Mouse (Mus musculus): ENCODE data around the gene Wipf1. TPM values are rescaled to one million over a fixed set of nuclear protein-coding genes. Genes with fewer than 3 reads are reported as not detected.
A peak's percentile ranks its signal among the peaks of the same experiment; 100 is the strongest.

The Wipf1 gene
- total RNA-seq, 2 experiments from 2014 or later: 7.5 to 7.9 TPM

GRCm38 (mm10) chr2:73455541-73455940 lies 74.0 kb downstream of the Wipf1 start:
- intact Hi-C loops (cut with DNase I): no loop called here

GRCm38 (mm10) chr2:73454682-73455081 lies 74.9 kb downstream of the Wipf1 start:
- intact Hi-C loops (cut with DNase I): no loop called here
- no peak for DNase-seq (ENCODE audit: extremely low spot score in 1 of 2, low spot score in 2 of 2)

More at GRCm38 (mm10) chr2:73455541-73455940, 74.0 kb downstream of the Wipf1 start:
- no peak for DNase-seq (ENCODE audit: extremely low spot score in 1 of 2, low spot score in 2 of 2)

DNA sequence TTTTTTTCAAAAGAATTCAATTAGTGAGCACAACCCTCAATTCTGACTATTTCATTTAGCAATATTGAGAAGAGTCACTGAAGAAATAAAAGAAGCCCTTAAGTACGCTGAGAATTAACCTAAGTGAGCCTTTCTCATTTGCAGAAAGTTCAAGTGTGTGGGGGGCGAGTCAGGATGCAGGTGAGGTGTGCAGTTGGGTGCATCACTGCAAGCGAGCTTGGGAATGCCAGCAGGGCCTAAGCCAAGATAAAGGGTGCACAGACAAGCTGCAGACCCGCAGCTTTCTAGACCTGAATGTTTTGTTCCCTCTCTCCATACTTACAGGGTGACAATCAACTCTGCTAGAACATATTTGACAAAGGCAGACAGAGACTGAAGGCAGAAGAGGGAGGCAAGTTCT lies 75.3 kb downstream of the Wipf1 start:
- DNase-seq (ENCODE audit: extremely low spot score in 1 of 2, low spot score in 2 of 2): no peak
- intact Hi-C loops (cut with DNase I): no loop called here

DNA sequence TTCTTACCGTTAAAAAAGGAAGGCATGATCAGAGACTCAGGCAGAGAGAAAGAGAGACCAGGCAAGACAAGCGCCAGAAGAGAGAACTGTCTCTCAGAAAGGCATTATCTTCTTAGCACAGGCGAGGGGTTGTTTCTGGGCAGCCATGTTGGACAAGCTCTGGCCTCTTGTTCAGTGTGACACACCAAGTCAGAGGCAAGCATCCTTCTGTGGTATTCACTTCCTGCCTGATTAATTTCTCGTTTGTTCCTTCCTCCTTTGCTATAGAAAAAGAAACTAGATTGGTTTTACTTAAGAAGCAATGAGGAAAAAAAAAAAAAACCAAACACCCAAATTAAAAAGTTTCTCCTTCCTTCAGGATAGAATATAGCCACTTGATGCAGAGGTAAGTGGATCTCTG lies 75.8 kb downstream of the Wipf1 start:
- no peak for DNase-seq (ENCODE audit: extremely low spot score in 1 of 2, low spot score in 2 of 2)
- intact Hi-C loops (cut with DNase I): no loop called here

DNA sequence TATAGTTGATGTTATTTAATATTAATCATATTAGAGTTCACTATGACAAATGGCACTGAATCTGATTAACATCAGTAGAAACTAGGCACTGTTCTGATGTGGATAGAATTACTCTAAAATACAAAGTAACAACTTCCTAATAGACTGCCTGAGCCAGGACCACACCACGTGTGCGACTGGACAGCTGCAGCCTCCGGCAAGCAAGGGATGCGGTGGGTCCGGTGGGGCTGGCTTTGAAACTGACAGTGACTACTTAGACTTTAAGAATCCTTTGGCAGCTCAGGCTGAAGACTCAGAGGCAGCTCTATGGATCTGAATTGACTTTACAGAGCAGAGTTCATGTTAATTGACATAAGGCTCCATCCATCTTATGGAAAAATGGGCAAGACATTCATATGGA lies 76.4 kb downstream of the Wipf1 start:
- DNase-seq (ENCODE audit: extremely low spot score in 1 of 2, low spot score in 2 of 2): peak in 1 of 2 experiments; percentile 43
- intact Hi-C loops (cut with DNase I): no loop called here

DNA sequence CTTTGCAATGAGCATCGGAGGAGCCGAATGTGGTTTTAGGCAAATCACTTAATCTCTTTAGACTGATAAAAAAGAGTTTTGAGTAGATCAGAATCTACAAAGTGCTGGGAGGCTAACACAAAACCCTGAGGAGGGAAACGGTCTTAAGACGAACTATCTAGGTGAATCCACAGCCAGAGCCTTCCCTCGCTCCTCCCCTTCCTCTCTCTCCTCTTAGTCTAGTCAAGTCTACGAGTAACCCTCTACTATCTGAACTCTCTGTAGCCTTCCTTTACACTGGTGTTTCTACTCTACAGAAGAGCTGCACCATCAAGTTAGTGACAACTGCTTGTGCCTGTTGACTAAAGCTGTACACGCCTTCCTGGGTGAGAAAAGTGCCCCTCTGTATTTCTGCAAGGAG lies 77.0 kb downstream of the Wipf1 start:
- DNase-seq (ENCODE audit: extremely low spot score in 1 of 2, low spot score in 2 of 2): no peak
- intact Hi-C loops (cut with DNase I): no loop called here

- intact Hi-C loops (cut with DNase I): no loop called here
- DNase-seq (ENCODE audit: extremely low spot score in 1 of 2, low spot score in 2 of 2): no peak
Measured at GRCm38 (mm10) chr2:73451541-73451940, 78.0 kb downstream of the Wipf1 start.

GRCm38 (mm10) chr2:73450172-73450715 lies 79.3 kb downstream of the Wipf1 start:
- intact Hi-C loops (cut with DNase I): no loop called here
- no peak for DNase-seq (ENCODE audit: extremely low spot score in 1 of 2, low spot score in 2 of 2)

- intact Hi-C loops (cut with DNase I): no loop called here
- peak in 1 of 2 experiments; percentile 35 for DNase-seq (ENCODE audit: extremely low spot score in 1 of 2, low spot score in 2 of 2)
Measured at GRCm38 (mm10) chr2:73443985-73444384, 85.5 kb downstream of the Wipf1 start.

- intact Hi-C loops (cut with DNase I): no loop called here
- DNase-seq (ENCODE audit: extremely low spot score in 1 of 2, low spot score in 2 of 2): no peak
Measured at GRCm38 (mm10) chr2:73442015-73442414, 87.5 kb downstream of the Wipf1 start.

DNA sequence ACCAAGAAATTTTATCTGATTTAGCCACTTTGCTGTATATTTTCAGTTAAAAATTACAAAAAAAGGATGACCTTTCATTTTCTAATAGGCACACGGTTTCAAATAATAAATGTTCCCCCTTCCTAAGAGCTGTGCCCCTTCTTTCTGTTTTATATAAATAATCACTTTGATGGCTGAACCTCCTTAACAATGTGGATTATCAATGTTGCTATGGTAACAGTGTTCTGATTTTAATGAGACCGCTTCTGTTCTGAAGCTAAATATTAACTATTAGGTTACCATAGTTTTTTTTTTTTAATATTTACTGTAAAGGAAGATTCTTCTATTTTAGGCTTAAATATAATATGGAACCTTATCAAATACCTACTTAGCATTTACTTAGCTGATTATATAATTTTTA lies 89.2 kb downstream of the Wipf1 start:
- intact Hi-C loops (cut with DNase I): no loop called here
- DNase-seq (ENCODE audit: extremely low spot score in 1 of 2, low spot score in 2 of 2): no peak

- DNase-seq (ENCODE audit: extremely low spot score in 1 of 2, low spot score in 2 of 2): no peak
- intact Hi-C loops (cut with DNase I): no loop called here
Measured at GRCm38 (mm10) chr2:73436976-73437375, 92.6 kb downstream of the Wipf1 start.

DNA sequence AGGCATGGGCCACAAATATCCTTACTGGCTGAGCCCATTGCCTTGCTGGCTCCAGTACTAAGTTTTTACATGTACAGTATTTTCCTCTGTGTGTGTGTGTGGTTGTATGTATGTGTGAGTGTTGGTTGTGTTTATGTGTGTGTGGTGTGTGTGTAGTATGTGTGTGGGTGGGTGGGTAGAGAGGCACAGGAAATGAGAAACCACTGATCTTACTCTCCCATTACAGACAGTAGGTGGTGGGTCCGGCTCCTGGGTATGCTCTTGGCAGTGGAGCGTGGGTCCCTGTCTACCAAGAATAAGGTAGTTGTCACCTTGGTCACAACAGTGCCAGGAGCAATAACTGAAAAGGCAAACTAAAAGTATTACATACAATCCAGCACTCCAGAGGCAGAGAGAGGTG lies 93.7 kb downstream of the Wipf1 start:
- no peak for DNase-seq (ENCODE audit: extremely low spot score in 1 of 2, low spot score in 2 of 2)
- intact Hi-C loops (cut with DNase I): no loop called here

DNA sequence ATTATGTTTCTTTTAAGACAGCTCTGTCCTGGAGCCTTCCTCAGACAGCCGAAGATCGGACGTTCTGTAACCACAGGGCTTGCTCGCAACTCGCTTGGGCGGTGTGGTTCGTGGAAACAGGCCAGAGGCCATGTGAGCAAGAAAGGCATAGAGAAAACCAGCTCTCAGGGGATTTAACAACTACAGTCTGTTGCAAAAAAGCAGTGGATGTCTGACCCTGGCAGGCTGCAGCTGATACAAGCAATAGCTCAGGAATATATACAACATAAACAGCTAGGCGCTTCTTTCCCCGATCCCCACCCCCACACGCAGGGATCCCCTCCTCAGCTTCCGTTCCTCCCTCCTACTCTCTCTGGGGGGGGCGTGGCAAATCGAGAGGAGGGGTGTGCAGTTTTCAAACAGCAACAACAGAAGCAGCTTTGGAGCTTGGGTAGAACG lies 97.6 kb downstream of the Wipf1 start:
- DNase-seq (ENCODE audit: extremely low spot score in 1 of 2, low spot score in 2 of 2): no peak
- intact Hi-C loops (cut with DNase I): no loop called here

- no peak for DNase-seq (ENCODE audit: extremely low spot score in 1 of 2, low spot score in 2 of 2)
- intact Hi-C loops (cut with DNase I): no loop called here
Measured at GRCm38 (mm10) chr2:73428803-73429468, 100.6 kb downstream of the Wipf1 start.

- intact Hi-C loops (cut with DNase I): no loop called here
- peak in 1 of 2 experiments; percentile 44 for DNase-seq (ENCODE audit: extremely low spot score in 1 of 2, low spot score in 2 of 2)
Measured at GRCm38 (mm10) chr2:73427293-73427692, 102.2 kb downstream of the Wipf1 start.

GRCm38 (mm10) chr2:73425822-73426221 lies 103.7 kb downstream of the Wipf1 start:
- intact Hi-C loops (cut with DNase I): no loop called here
- no peak for DNase-seq (ENCODE audit: extremely low spot score in 1 of 2, low spot score in 2 of 2)

DNA sequence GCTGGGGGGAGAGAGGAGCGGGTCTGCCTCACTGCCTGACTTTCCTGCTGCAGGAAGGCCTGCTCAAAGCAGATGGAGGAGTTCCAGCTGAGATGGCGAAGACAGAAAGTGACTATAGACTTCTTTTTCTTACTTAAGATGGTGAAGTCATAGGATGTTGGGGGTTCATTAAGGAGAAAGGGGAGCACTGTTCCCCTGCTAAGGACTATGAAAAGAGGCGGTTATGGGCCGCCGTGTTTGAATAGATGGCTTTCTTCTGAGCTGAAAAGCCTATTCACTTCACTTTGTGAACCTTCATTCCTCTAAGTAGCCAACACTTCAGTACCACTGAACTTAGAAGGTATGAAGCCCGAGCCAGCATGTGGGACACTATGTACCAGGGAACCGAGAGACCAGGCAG lies 109.8 kb downstream of the Wipf1 start:
- intact Hi-C loops (cut with DNase I): no loop called here
- DNase-seq (ENCODE audit: extremely low spot score in 1 of 2, low spot score in 2 of 2): peak in 1 of 2 experiments; percentile 13

DNA sequence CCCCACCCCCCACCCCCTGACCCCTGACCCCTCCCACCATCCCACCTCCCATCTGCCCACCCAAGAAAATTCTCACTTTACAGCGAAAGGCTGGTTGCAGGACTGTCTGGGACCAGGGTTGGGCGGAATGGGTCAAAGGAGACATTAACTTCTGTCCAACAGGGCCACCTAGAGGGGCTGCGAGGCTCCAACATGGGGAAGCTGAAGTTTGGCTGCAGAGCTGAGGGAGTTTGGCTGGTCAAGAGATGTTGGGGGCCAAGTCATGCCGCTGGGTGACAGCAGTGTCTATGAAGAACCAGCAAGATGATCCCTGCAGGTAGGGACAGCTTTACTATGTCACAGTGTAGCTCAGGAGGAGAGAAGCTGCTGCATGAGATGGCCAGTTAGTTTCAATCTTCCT lies 110.2 kb downstream of the Wipf1 start:
- intact Hi-C loops (cut with DNase I): no loop called here
- DNase-seq (ENCODE audit: extremely low spot score in 1 of 2, low spot score in 2 of 2): peak in 1 of 2 experiments; percentile 63

GRCm38 (mm10) chr2:73415892-73416291 lies 113.6 kb downstream of the Wipf1 start:
- no peak for DNase-seq (ENCODE audit: extremely low spot score in 1 of 2, low spot score in 2 of 2)
- intact Hi-C loops (cut with DNase I): no loop called here

- intact Hi-C loops (cut with DNase I): no loop called here
- DNase-seq (ENCODE audit: extremely low spot score in 1 of 2, low spot score in 2 of 2): no peak
Measured at GRCm38 (mm10) chr2:73410076-73410475, 119.5 kb downstream of the Wipf1 start.
